Comparison of ENCODE assay signal across 23 mouse cellular contexts in the genomic region with DNA sequence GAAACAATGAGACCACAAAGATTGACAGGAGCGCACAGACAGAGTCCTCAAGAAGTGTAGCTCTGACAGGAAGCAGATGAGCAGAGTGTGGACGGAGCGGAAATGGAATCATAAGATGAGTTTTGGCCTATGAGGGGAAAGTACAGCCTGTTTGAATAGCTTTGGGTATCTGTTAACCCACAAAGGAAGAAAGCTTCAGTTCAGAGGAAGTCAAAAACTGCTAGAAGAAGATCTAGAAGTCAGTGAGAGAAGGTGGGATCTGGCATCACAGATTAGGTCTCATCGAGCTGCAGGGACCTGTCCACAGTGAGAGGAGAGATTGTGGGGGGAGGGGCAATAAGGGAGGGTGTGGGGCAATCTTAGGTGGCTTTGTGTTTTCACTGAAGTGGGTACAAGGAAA. TPM values are rescaled to one million over a fixed set of nuclear protein-coding genes. Genes with fewer than 3 reads are reported as not detected.
DNase-seq lines count a peak whose midpoint lies in the region; ATAC-seq lines count a peak whose summit lies in the region.
"Had no signal": no experiment of that assay in that cellular context is flagged by ENCODE, and none has a peak within 500 bp of the region (broad histone marks: within the 10 kb centered on the region; RNA-seq: fewer than 3 reads in every experiment).

No protein-coding gene starts in this region.

- no peak overlapping the region for H3K9ac ChIP-seq in midbrain, embryonic 14.5 days (replicated peaks; ENCODE audit: low read length)
- H3K9ac ChIP-seq: hindbrain, embryonic 13.5 days; intestine, embryonic 15.5 days; liver, embryonic 12.5 days; lung, embryonic 15.5 days; midbrain, embryonic 12.5 days; neural tube, embryonic 15.5 days had no signal

- 91% methylated on average over 4 of the region's 4 CpGs for WGBS in midbrain, embryonic 14.5 days

- H3K4me2 ChIP-seq in midbrain, embryonic 14.5 days (ENCODE audit: low read length) = no peak overlapping the region
- H3K4me2 ChIP-seq: heart, embryonic 11.5 days; hindbrain, embryonic 13.5 days; intestine, embryonic 15.5 days; liver, embryonic 12.5 days; lung, embryonic 15.5 days; midbrain, embryonic 12.5 days; neural tube, embryonic 15.5 days had no signal

- peak; percentile 78 for DNase-seq in naive thymus-derived CD4-positive, alpha-beta T cell, adult 2 months (ENCODE audit: low read depth)
- peak; percentile 59 for DNase-seq in thymus, postnatal 14 days
- DNase-seq in testis, postnatal 14 days (ENCODE audit: low spot score) = no peak
- no peak for DNase-seq in midbrain, embryonic 14.5 days
- DNase-seq in embryo, embryonic 11 days = no peak
- no peak for DNase-seq in lung, postnatal 36 days
- DNase-seq: adrenal gland, postnatal 10 days; cerebellum, postnatal 10 days; heart, postnatal 14 days; kidney, adult 9 months; kidney, postnatal 25 days; right cerebral cortex, postnatal 25 days had no signal

- no peaks in the 10 kb centered on the region for H3K9me3 ChIP-seq in midbrain, embryonic 14.5 days (ENCODE audit: control insufficient read depth, low read length)
- H3K9me3 ChIP-seq: forebrain, embryonic 10.5 days; hindbrain, embryonic 13.5 days; intestine, embryonic 15.5 days; liver, embryonic 12.5 days; lung, embryonic 15.5 days; midbrain, embryonic 12.5 days; neural tube, embryonic 15.5 days had no signal

- ATAC-seq in CD4-positive, CD25-positive, alpha-beta regulatory T cell, adult 4 months = peak; percentile 95
- peak; percentile 94 for ATAC-seq in activated CD4-positive, CD25-positive, alpha-beta regulatory T cell, adult 4 months
- no peak for ATAC-seq in midbrain, embryonic 14.5 days (ENCODE audit: low FRiP score, low TSS enrichment)
- ATAC-seq: intestine, embryonic 15.5 days; liver, embryonic 12.5 days had no signal

- no peaks in the 10 kb centered on the region for H3K36me3 ChIP-seq in midbrain, embryonic 14.5 days (ENCODE audit: control insufficient read depth, insufficient read depth, low read length)
- H3K36me3 ChIP-seq: forebrain, embryonic 10.5 days; hindbrain, embryonic 13.5 days; intestine, embryonic 15.5 days; liver, embryonic 12.5 days; lung, embryonic 15.5 days; midbrain, embryonic 12.5 days; neural tube, embryonic 15.5 days had no signal

- H3K4me1 ChIP-seq in midbrain, embryonic 14.5 days (ENCODE audit: control insufficient read depth, insufficient read depth, low read length) = peaks cover 18% of the 10 kb centered on the region

- H3K4me3 ChIP-seq in midbrain, embryonic 14.5 days (replicated peaks; ENCODE audit: low read depth, low read length) = no peak overlapping the region
- H3K4me3 ChIP-seq: forebrain, embryonic 10.5 days; hindbrain, embryonic 13.5 days; intestine, embryonic 15.5 days; left cerebral cortex, adult 2 months; liver, embryonic 12.5 days; lung, embryonic 15.5 days; midbrain, embryonic 12.5 days; neural tube, embryonic 15.5 days had no signal

- H3K27me3 ChIP-seq in midbrain, embryonic 14.5 days (ENCODE audit: control insufficient read depth, insufficient read depth, low read length) = no peaks in the 10 kb centered on the region
- H3K27me3 ChIP-seq: hindbrain, embryonic 13.5 days; intestine, embryonic 15.5 days; lung, embryonic 15.5 days; neural tube, embryonic 15.5 days had no signal

- H3K27ac ChIP-seq in midbrain, embryonic 14.5 days (replicated peaks; ENCODE audit: low read depth, low read length) = no peak overlapping the region
- H3K27ac ChIP-seq: forebrain, embryonic 10.5 days; hindbrain, embryonic 13.5 days; intestine, embryonic 15.5 days; left cerebral cortex, adult 2 months; liver, embryonic 12.5 days; midbrain, embryonic 12.5 days; neural tube, embryonic 15.5 days had no signal

RNA-seq across cellular contexts. Expression of a gene that starts 18.3 kb away (rescaled TPM):
- 1 to 10 TPM; 6.0 to 9.2 TPM for polyA plus RNA-seq in CD4-positive, CD25-positive, alpha-beta regulatory T cell, adult 4 months (2017; shearing (Covaris generic))
- 1 to 10 TPM; 2.1 to 4.0 TPM for polyA plus RNA-seq in activated CD4-positive, CD25-positive, alpha-beta regulatory T cell, adult 4 months (2017; shearing (Covaris generic))
- 13.3 and 17.8 TPM in 2 replicates for polyA plus RNA-seq in midbrain, embryonic 14.5 days (2014; fragmentation: Nextera tagmentation; extraction: Ambion mirVana)

Comparison
In these comparisons a context has a peak if more than half of its experiments do, and no peak if none do; other contexts are left out.
1. DNase-seq: peak in naive thymus-derived CD4-positive, alpha-beta T cell, adult 2 months (single experiment) and thymus, postnatal 14 days (single experiment); none in testis, postnatal 14 days (single experiment), midbrain, embryonic 14.5 days (single experiment), embryo, embryonic 11 days (single experiment) and lung, postnatal 36 days (single experiment).